Mouse (Mus musculus) lung, postnatal 0 days (tissue): ENCODE results near the gene Nutf2.

Experiments used
- CTCF ChIP-seq: IDR thresholded peaks from 2 replicates; pipeline ENCODE4 v1.5.1; 2016; ENCODE audit warnings: antibody characterized with exemption, mild to moderate bottlenecking
- EP300 ChIP-seq: IDR thresholded peaks from 2 replicates; pipeline ENCODE4 v1.6.1; 2016; ENCODE audit warnings: antibody characterized with exemption, mild to moderate bottlenecking, control low read depth

- TF ChIP-seq CTCF: no peak
- peak; percentile 68; the same call in 1 of the 2 replicates for TF ChIP-seq EP300
Measured at GRCm38 (mm10) chr8:105851651-105852143, 8.7 kb upstream of the Nutf2 start.
